Mouse (Mus musculus) frontal cortex, postnatal 36 days (tissue): ENCODE data around the gene Atcay.
A peak's percentile ranks its signal among the peaks of the same experiment; 100 is the strongest.
"Not testable (repeated sequence)": the region's sequence is repeated elsewhere in the genome, so short reads cannot be mapped to it uniquely, and the experiment has no call there.

Experiments used
- DNase-seq, 2 experiments: peaks; one replicate each; pipeline ENCODE4 v3.0.0; 2022; ENCODE audit warnings: low spot score in 2 of 2

Gene Atcay

GRCm38 (mm10) chr10:81242021-81242420, 11.4 kb upstream of the Atcay start:
- DNase-seq, result no peak

GRCm38 (mm10) chr10:81240876-81241275, 10.2 kb upstream of the Atcay start:
- DNase-seq, result peak; percentile 60 to 79

GRCm38 (mm10) chr10:81238618-81239017, 8.0 kb upstream of the Atcay start:
- no peak for DNase-seq

GRCm38 (mm10) chr10:81236471-81237268, 6.0 kb upstream of the Atcay start:
- no peak for DNase-seq

- no peak for DNase-seq
These were observed 3.6 kb upstream of the Atcay start for GRCm38 (mm10) chr10:81234206-81234605.

- DNase-seq, result no peak
These were observed 2.6 kb upstream of the Atcay start for GRCm38 (mm10) chr10:81233226-81233585.

GRCm38 (mm10) chr10:81232580-81233225, 2.1 kb upstream of the Atcay start, which contains the start of gene Zfr2:
TSS of gene Zfr2 (plus strand) at chr10:81233155.
- peak; percentile 94 for DNase-seq

- DNase-seq, result no peak
These were observed 803 bp upstream of the Atcay start for GRCm38 (mm10) chr10:81231436-81231835.

GRCm38 (mm10) chr10:81229735-81230437, 747 bp downstream of the Atcay start:
- DNase-seq, result peak; percentile 38 to 57

GRCm38 (mm10) chr10:81223731-81224130, 6.9 kb downstream of the Atcay start:
- DNase-seq, result not testable (repeated sequence)

GRCm38 (mm10) chr10:81221402-81222015, 9.1 kb downstream of the Atcay start:
- no peak for DNase-seq

GRCm38 (mm10) chr10:81217964-81218363, 12.7 kb downstream of the Atcay start:
- DNase-seq, result peak; percentile 43 to 50

- DNase-seq, result not testable (repeated sequence)
These were observed 13.4 kb downstream of the Atcay start for GRCm38 (mm10) chr10:81217267-81217666.

GRCm38 (mm10) chr10:81216810-81217209, 13.8 kb downstream of the Atcay start:
- no peak for DNase-seq

- DNase-seq, result no peak
These were observed 14.4 kb downstream of the Atcay start for GRCm38 (mm10) chr10:81216260-81216659.

- DNase-seq, result no peak
These were observed 20.5 kb downstream of the Atcay start for GRCm38 (mm10) chr10:81210154-81210553.

GRCm38 (mm10) chr10:81204137-81204536, 26.5 kb downstream of the Atcay start:
- no peak for DNase-seq

- DNase-seq, result no peak
These were observed 27.5 kb downstream of the Atcay start for GRCm38 (mm10) chr10:81202978-81203720.

GRCm38 (mm10) chr10:81201807-81202758, 28.6 kb downstream of the Atcay start, which contains the start of gene Nmrk2:
TSS of gene Nmrk2 (minus strand) at chr10:81202051.
- DNase-seq, result no peak
